Mouse (Mus musculus) left cerebral cortex, postnatal 36 days (tissue): ENCODE results near the gene Gm4787. TPM values are rescaled to one million over a fixed set of nuclear protein-coding genes. Genes with fewer than 3 reads are reported as not detected.
"Not testable (repeated sequence)": the region's sequence is repeated elsewhere in the genome, so short reads cannot be mapped to it uniquely, and the experiment has no call there.

Experiments used
- DNase-seq, 2 experiments: peaks; one replicate each; pipeline ENCODE4 v3.0.0; 2021 to 2022; ENCODE audit warnings: low spot score in 2 of 2, mixed read lengths in 1 of 2
- intact Hi-C: fragments of 180-260 bp; cut with DNase I; formaldehyde crosslinking; loops from one replicate; pipeline ENCODE4 v1.15.1; 2025
- total RNA-seq, 2 experiments: library from RNA; stranded (reverse); gene quantifications; 2 replicates each; pipeline ENCODE4 v1.2.3; 2021

Gm4787 gene
- 1 to 10 TPM; 1.5 to 3.2 TPM for total RNA-seq

- intact Hi-C loops, DNase-seq: not testable (repeated sequence)
These were observed at the start of gene Gm4787 for GRCm38 (mm10) chr12:81379364-81379763. Gene Gm4787, minus strand, starts transcription at chr12:81379464.

- intact Hi-C loops: no loop called here
- DNase-seq: no peak
These were observed 42.6 kb upstream of the Gm4787 start, which contains the start of gene Adam4 for GRCm38 (mm10) chr12:81421846-81422245. Gene Adam4, minus strand, starts transcription at chr12:81421946.

- no peak for DNase-seq
- intact Hi-C loops: no loop called here
These were observed 33.9 kb upstream of the Gm4787 start for GRCm38 (mm10) chr12:81413211-81413610.

DNA sequence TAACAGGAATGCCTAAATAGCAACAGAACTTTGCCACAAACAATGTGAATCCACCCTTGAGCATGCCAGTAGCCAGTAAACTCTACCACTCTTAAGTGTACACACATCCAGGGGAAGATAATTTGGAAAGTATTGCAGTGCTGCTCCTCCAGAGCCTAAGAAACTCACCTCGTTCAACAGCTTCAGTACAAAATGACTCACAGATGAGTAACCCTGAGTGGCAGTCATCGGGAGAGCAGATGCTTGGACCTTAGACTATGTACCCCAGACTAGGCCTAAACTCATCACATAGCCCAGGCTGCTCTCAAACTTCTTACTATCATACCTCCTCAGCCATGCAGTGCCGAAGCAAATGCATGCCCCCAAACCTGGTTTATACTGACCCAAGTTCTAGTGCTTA is 29.7 kb upstream of the Gm4787 start:
- intact Hi-C loops: no loop called here
- DNase-seq: no peak

DNA sequence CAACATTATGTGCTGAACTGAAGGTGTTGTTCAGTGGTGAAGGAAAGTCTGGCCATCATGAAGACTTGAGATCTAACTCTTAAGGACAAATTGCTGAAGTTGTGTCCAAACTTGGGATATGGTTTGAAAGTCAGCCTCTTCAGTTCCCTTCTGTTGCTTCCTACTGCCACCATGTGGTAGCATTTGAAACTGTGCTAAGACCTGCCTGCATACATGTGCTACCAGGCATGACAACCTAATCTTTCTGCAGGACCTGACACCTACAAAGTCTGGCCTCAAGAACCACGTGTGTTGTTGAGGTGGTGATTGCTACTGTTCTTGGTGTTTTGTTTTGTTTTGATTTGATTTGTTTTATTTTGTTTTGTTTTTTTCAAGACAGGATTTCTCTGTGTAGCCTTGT is 22.9 kb upstream of the Gm4787 start:
- peak; percentile 43 to 55 for DNase-seq
- intact Hi-C loops: loop anchor here (1.0 kb wide), 2 partner anchors 203 to 420 kb away; no protein-coding TSS in a partner anchor

- intact Hi-C loops: loop anchor here (5.0 kb wide), 3 partner anchors 42 to 137 kb away; no protein-coding TSS in a partner anchor
- no peak for DNase-seq
These were observed 45.4 kb downstream of the Gm4787 start for GRCm38 (mm10) chr12:81333841-81334240.

- intact Hi-C loops: loop anchor here (5.0 kb wide), 3 partner anchors 41 to 136 kb away; no protein-coding TSS in a partner anchor
- peak in 1 of 2 experiments; percentile 69 for DNase-seq
These were observed 46.3 kb downstream of the Gm4787 start, which contains the start of gene Slc8a3 for GRCm38 (mm10) chr12:81332875-81333421. Gene Slc8a3, minus strand, starts transcription at chr12:81333180.

DNA sequence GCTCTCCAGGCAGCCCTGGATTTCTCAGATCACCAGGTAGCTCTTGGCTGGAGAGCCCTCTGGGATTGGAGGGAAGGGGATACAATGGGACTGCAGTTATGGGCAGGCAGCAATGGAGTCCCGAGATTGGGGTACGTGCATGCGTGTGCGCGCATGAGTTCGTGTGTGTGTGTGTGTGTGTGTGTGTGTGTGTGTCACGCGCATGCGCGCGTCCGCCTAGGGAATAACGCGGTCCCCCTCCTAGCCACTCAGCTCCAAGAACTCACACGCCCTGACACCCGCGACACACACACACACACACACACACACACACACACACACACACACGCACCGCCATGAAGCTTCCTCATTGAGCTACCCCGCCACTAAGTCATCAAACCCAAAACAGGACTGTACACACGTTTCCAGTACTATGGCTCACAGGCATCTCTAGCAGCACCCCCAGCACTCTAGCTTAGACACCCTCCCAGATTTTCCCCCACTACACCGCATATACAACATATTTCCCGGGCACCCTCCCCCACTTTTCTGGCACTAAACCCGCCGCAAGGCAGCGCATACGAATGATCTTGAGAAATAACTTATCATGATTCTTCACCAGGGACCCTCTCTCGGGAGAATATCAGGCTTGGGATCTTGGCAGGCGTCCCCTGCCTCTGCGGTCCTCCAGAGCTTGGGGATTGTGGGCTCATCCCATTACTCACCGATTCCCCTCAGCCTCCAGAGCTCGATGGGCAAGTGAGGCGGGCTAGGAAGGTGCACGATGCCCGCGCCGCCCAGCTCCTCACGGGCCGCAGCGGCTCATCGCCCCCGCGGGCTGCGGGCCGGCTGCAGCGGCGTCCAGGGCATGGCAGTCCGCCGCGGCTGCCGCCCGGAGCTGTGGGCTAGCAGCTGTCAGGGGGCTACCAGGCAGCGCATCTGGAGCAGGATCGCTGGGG is 47.1 kb downstream of the Gm4787 start:
- intact Hi-C loops: loop anchor here (5.0 kb wide), 3 partner anchors 40 to 135 kb away; no protein-coding TSS in a partner anchor
- peak; percentile 61 to 69 for DNase-seq

- no peak for DNase-seq
- intact Hi-C loops: loop anchor here (5.0 kb wide), 3 partner anchors 39 to 134 kb away; no protein-coding TSS in a partner anchor
These were observed 48.1 kb downstream of the Gm4787 start for GRCm38 (mm10) chr12:81331046-81331638.

Other genes starting within 250 kb of the Gm4787 start
- gene Slc8a3, start 46.3 kb downstream of the Gm4787 start, total RNA-seq: 10 to 100 TPM; 19.6 to 22.9 TPM
- 1 to 10 TPM; 1.8 to 4.3 TPM for gene Adam4, start 42.5 kb upstream of the Gm4787 start, total RNA-seq
- gene Cox16, start 105.7 kb upstream of the Gm4787 start, total RNA-seq: 10 to 100 TPM; 34.0 to 45.4 TPM
- 10 to 100 TPM; 39.6 to 40.5 TPM for gene Gm20498, start 153.4 kb upstream of the Gm4787 start, total RNA-seq
- gene Synj2bp, start 153.4 kb upstream of the Gm4787 start, total RNA-seq: 10 to 100 TPM; 31.2 to 35.2 TPM
- gene Adam21, start 189.0 kb upstream of the Gm4787 start, total RNA-seq: under 1 TPM; 0.27 to 0.70 TPM
- 10 to 100 TPM; 26.5 to 30.6 TPM for gene Med6, start 215.5 kb upstream of the Gm4787 start, total RNA-seq